Mouse (Mus musculus) heart, adult 2 months (tissue): Measurements from ENCODE around the gene Dhrs4.

ENCODE experiments used
- CTCF ChIP-seq: fragments of 200-600 bp; IDR thresholded peaks from 2 replicates; pipeline ENCODE4 v1.8.1; 2022; ENCODE audit warnings: antibody characterized with exemption, mild to moderate bottlenecking, moderate library complexity
- EP300 ChIP-seq: fragments of 200-500 bp; IDR thresholded peaks from 2 replicates; pipeline ENCODE4 v1.6.1; 2011; ENCODE audit warnings: low read depth, low read length, control low read depth; ENCODE audit not compliant: insufficient read depth
- POLR2A ChIP-seq: fragments of 200-500 bp; IDR thresholded peaks from 2 replicates; pipeline ENCODE4 v1.6.1; 2011; ENCODE audit warnings: mild to moderate bottlenecking, low read depth, low read length, control low read depth; ENCODE audit not compliant: insufficient read depth

GRCm38 (mm10) chr14:55505612-55506011 is 27.1 kb downstream of the Dhrs4 start:
- TF ChIP-seq EP300 (no peak), CTCF (no peak), POLR2A (no peak)
